In genomic region chr11:65089282-65089681, GRCm38 (mm10) we compare ENCODE assay signal across 14 mouse cellular contexts.
DNase-seq lines count a peak whose midpoint lies in the region; ATAC-seq and TF ChIP-seq lines count a peak whose summit lies in the region.
"Had no signal": no experiment of that assay in that cellular context is flagged by ENCODE, and none has a peak within 500 bp of the region (broad histone marks: within the 10 kb centered on the region; RNA-seq: fewer than 3 reads in every experiment).

No protein-coding gene starts in this region.

- DNase-seq in cerebellum, adult 8-10 months, result no peak
- DNase-seq in midbrain, postnatal 0 days (ENCODE audit: low spot score), result no peak
- DNase-seq in frontal cortex, postnatal 25 days (ENCODE audit: low spot score in 2 of 2), result no peak
- DNase-seq in kidney, adult 9 months, result no peak

- no peaks in the 10 kb centered on the region for H3K4me1 ChIP-seq in hindbrain, embryonic 16.5 days (ENCODE audit: control insufficient read depth, insufficient read depth, low read depth, low read length)
- H3K4me1 ChIP-seq in hindbrain, embryonic 12.5 days, result no peaks in the 10 kb centered on the region
- no peaks in the 10 kb centered on the region for H3K4me1 ChIP-seq in midbrain, embryonic 13.5 days (replicated peaks)
- H3K4me1 ChIP-seq in midbrain, postnatal 0 days (ENCODE audit: insufficient read depth, low read length), result no peaks in the 10 kb centered on the region
- H3K4me1 ChIP-seq: limb, embryonic 15.5 days had no signal

- H3K27ac ChIP-seq in hindbrain, embryonic 16.5 days (ENCODE audit: low read depth, low read length), result no peak overlapping the region
- H3K27ac ChIP-seq in hindbrain, embryonic 12.5 days, result no peak overlapping the region
- no peak overlapping the region for H3K27ac ChIP-seq in midbrain, embryonic 13.5 days
- H3K27ac ChIP-seq in midbrain, postnatal 0 days (ENCODE audit: low read depth, low read length), result no peak overlapping the region
- H3K27ac ChIP-seq: heart, embryonic 13.5 days; limb, embryonic 15.5 days; liver, embryonic 14.5 days had no signal

- no peak overlapping the region for H3K4me2 ChIP-seq in hindbrain, embryonic 16.5 days (ENCODE audit: low read length)
- H3K4me2 ChIP-seq in hindbrain, embryonic 12.5 days (replicated peaks), result no peak overlapping the region
- H3K4me2 ChIP-seq in midbrain, embryonic 13.5 days (replicated peaks), result no peak overlapping the region
- no peak overlapping the region for H3K4me2 ChIP-seq in midbrain, postnatal 0 days (ENCODE audit: low read depth, low read length, poor library complexity, severe bottlenecking)
- H3K4me2 ChIP-seq: heart, embryonic 13.5 days; limb, embryonic 15.5 days; lung, embryonic 14.5 days had no signal

- no peak for TF ChIP-seq CTCF in midbrain, postnatal 0 days (IDR thresholded peaks at IDR 0.05)

- no peaks in the 10 kb centered on the region for H3K36me3 ChIP-seq in hindbrain, embryonic 16.5 days (ENCODE audit: control insufficient read depth, insufficient read depth, low read length)
- no peaks in the 10 kb centered on the region for H3K36me3 ChIP-seq in hindbrain, embryonic 12.5 days
- no peaks in the 10 kb centered on the region for H3K36me3 ChIP-seq in midbrain, embryonic 13.5 days
- H3K36me3 ChIP-seq in midbrain, postnatal 0 days (ENCODE audit: insufficient read depth, low read length), result no peaks in the 10 kb centered on the region
- H3K36me3 ChIP-seq: heart, embryonic 13.5 days; limb, embryonic 15.5 days had no signal

- H3K9me3 ChIP-seq in hindbrain, embryonic 16.5 days (ENCODE audit: control insufficient read depth, low read length), result no peaks in the 10 kb centered on the region
- 0 out of 2 replicates have a peak, but pooled peaks cover 7% of the 10 kb centered on the region for H3K9me3 ChIP-seq in hindbrain, embryonic 12.5 days (replicated peaks)
- peaks cover 5% of the 10 kb centered on the region; the same call in 1 of the 2 replicates for H3K9me3 ChIP-seq in midbrain, embryonic 13.5 days
- no peaks in the 10 kb centered on the region for H3K9me3 ChIP-seq in midbrain, postnatal 0 days (ENCODE audit: low read length)
- H3K9me3 ChIP-seq: heart, embryonic 13.5 days; limb, embryonic 15.5 days had no signal

- peak; percentile 40; the same call in 1 of the 2 replicates for ATAC-seq in cerebellum, adult (ENCODE audit: insufficient number of reproducible peaks, low FRiP score, low TSS enrichment)
- peak; percentile 40; the same call in 1 of the 2 replicates for ATAC-seq in hindbrain, embryonic 16.5 days
- ATAC-seq in hindbrain, embryonic 12.5 days (ENCODE audit: low FRiP score), result no peak
- ATAC-seq in midbrain, embryonic 13.5 days, result 0 out of 2 replicates have a peak, but pooled peaks have one; percentile 14
- ATAC-seq in midbrain, postnatal 0 days (ENCODE audit: low FRiP score), result no peak
- ATAC-seq: activated CD4-positive, CD25-positive, alpha-beta regulatory T cell, adult 4 months; forebrain, embryonic 14.5 days had no signal

- H3K4me3 ChIP-seq in hindbrain, embryonic 16.5 days (ENCODE audit: low read length), result no peak overlapping the region
- H3K4me3 ChIP-seq in hindbrain, embryonic 12.5 days, result no peak overlapping the region
- no peak overlapping the region for H3K4me3 ChIP-seq in midbrain, embryonic 13.5 days (replicated peaks)
- H3K4me3 ChIP-seq in midbrain, postnatal 0 days (ENCODE audit: low read depth, low read length), result no peak overlapping the region
- H3K4me3 ChIP-seq: heart, embryonic 13.5 days; limb, embryonic 15.5 days had no signal

- 92% methylated on average over 6 of the region's 6 CpGs for WGBS in hindbrain, embryonic 16.5 days
- WGBS in hindbrain, embryonic 12.5 days, result 84% methylated on average over 6 of the region's 6 CpGs
- WGBS in midbrain, embryonic 13.5 days, result 87% methylated on average over 6 of the region's 6 CpGs
- WGBS in midbrain, postnatal 0 days, result 85% methylated on average over 6 of the region's 6 CpGs

- H3K27me3 ChIP-seq in hindbrain, embryonic 16.5 days (replicated peaks; ENCODE audit: control insufficient read depth, insufficient read depth, low read length), result no peaks in the 10 kb centered on the region
- no peaks in the 10 kb centered on the region for H3K27me3 ChIP-seq in hindbrain, embryonic 12.5 days
- no peaks in the 10 kb centered on the region for H3K27me3 ChIP-seq in midbrain, embryonic 13.5 days
- H3K27me3 ChIP-seq in midbrain, postnatal 0 days (ENCODE audit: insufficient read depth, low read length), result no peaks in the 10 kb centered on the region
- H3K27me3 ChIP-seq: heart, embryonic 13.5 days; limb, embryonic 15.5 days had no signal

- no peak overlapping the region for H3K9ac ChIP-seq in hindbrain, embryonic 16.5 days (ENCODE audit: low read depth, low read length)
- H3K9ac ChIP-seq in hindbrain, embryonic 12.5 days, result no peak overlapping the region
- no peak overlapping the region for H3K9ac ChIP-seq in midbrain, embryonic 13.5 days (replicated peaks)
- no peak overlapping the region for H3K9ac ChIP-seq in midbrain, postnatal 0 days (replicated peaks; ENCODE audit: low read length, poor library complexity, severe bottlenecking)
- H3K9ac ChIP-seq: heart, embryonic 13.5 days; limb, embryonic 15.5 days; liver, embryonic 14.5 days; lung, embryonic 14.5 days had no signal

Comparison
In these comparisons a context has a peak if more than half of its experiments do, and no peak if none do; other contexts are left out.
1. ATAC-seq: peak in cerebellum, adult (single experiment), hindbrain, embryonic 16.5 days (single experiment) and midbrain, embryonic 13.5 days (single experiment); none in hindbrain, embryonic 12.5 days (single experiment) and midbrain, postnatal 0 days (single experiment).